Mouse (Mus musculus): ENCODE data around the gene Grhpr.
"Not testable (repeated sequence)": the region's sequence is repeated elsewhere in the genome, so short reads cannot be mapped to it uniquely, and the experiment has no call there.

The Grhpr gene

GRCm38 (mm10) chr4:44981280-44981973 lies at the start of gene Grhpr:
Gene Grhpr (plus strand): TSS chr4:44981395.
- DNase-seq (ENCODE audit: low spot score in 2 of 2), result peak; percentile 41 to 58

GRCm38 (mm10) chr4:44931732-44932131 lies 49.5 kb upstream of the Grhpr start:
- no peak for DNase-seq (ENCODE audit: low spot score in 2 of 2)

- DNase-seq (ENCODE audit: low spot score in 2 of 2), result no peak
These were observed 42.5 kb upstream of the Grhpr start for GRCm38 (mm10) chr4:44938359-44939340.

GRCm38 (mm10) chr4:44939576-44940249 lies 41.5 kb upstream of the Grhpr start:
- no peak for DNase-seq (ENCODE audit: low spot score in 2 of 2)

- DNase-seq (ENCODE audit: low spot score in 2 of 2), result no peak
These were observed 40.9 kb upstream of the Grhpr start for GRCm38 (mm10) chr4:44940286-44940685.

GRCm38 (mm10) chr4:44942237-44942636 lies 39.0 kb upstream of the Grhpr start:
- DNase-seq (ENCODE audit: low spot score in 2 of 2), result no peak

DNA sequence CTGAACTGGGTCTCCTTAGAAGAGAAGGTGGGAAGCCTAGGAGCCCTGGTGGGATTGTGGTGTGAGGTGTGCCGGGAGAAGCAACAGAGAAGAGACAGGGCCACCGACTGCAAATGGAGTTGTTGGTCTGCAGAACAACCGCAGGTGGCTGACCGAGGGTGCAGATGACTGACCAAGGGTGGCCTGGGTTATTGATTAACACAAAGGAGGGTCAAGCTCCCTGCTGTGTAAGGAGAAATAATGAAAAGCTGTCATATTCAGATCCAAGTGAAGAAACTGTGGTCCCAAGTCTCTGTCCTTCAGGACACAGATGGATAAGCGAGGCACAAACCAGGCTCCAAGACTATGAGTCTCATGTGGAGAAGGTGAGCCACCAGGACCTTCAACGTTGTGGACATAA lies 37.7 kb upstream of the Grhpr start:
- DNase-seq (ENCODE audit: low spot score in 2 of 2), result no peak

DNA sequence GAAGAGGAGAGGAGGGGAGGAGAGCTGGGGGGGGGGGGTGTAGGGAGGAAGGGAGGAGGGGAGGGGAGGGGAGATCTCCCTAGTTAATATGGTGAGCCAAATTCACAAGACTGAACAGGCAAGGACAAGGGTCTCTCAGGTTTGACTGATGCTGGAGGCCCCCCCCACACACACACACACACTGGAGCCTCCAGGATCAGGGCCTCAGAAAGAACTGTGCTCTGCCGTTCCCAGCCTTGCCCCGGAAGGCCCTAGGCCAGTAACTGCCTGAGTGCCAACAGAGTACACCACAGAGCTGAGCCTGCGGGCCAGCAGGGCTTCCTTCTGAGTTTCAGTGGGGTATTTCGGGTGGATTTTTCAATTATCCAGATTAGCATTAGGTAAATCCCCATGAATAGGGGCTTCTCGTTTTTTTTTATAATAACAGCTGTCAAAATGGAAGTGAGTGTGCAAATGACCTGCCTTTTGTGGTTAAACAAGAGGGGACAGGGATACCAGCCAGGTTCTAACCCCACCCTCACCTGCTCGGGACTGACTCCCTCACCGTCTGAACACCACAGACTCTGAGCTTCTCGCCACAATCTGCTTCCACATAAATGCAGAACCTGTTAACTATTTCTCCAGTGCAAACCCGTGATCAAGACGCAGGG lies 36.6 kb upstream of the Grhpr start:
- DNase-seq (ENCODE audit: low spot score in 2 of 2), result no peak

DNA sequence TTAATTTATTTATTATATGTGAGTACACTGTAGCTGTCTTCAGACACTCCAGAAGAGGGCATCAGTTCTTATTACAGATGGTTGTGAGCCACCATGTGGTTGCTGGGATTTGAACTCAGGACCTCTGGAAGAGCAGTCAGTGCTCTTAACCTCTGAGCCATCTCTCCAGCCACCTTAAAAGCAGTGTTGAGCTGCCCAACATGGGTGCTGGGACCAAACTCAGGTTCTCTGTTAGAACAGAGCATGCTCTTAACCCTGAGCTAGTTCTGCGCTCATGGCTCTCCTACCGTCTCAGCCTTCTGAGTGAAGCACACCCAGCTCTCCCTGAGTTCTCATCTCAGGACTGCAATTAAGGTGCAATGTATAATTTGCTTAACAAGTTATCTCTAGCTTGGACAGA lies 35.1 kb upstream of the Grhpr start:
- not testable (repeated sequence) for DNase-seq (ENCODE audit: low spot score in 2 of 2)

DNA sequence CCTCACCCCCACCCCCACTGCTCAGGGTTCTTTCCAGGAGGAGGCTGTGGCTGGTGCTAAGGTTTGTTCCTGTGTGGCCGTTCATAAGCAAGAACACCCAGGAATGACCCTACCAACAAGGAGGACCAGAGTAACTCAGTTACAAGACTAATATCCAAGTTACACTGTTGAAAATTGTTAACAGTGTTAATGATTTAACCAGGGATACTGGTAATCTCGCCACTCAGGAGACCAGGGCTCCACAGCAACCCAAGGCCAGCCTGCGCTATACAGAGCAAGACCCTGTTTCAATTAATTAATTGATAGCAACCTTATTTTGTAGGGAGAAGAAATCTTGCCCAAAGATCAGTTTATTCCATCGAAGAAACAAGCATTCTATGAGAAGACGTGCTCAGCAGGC lies 33.7 kb upstream of the Grhpr start:
- no peak for DNase-seq (ENCODE audit: low spot score in 2 of 2)

DNA sequence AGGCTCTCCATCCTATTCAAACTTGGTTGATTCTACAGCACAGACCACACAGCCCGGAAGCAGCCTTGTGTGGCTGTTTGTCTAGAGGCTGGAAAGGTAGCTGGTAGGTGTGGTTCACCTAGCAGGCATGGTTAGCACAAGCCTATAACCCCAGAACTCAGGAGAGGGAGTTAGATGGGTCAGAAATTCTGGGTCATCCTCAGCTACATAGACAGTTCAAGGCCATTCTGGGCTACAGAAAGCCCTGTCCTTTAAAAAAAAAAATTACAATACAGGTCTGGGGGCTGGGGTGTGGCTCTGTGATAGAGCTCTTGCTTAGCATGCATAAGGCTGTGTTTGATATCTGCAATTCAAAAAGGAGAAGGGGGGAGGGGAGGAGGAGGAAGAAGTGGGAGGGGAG lies 32.9 kb upstream of the Grhpr start:
- no peak for DNase-seq (ENCODE audit: low spot score in 2 of 2)

DNA sequence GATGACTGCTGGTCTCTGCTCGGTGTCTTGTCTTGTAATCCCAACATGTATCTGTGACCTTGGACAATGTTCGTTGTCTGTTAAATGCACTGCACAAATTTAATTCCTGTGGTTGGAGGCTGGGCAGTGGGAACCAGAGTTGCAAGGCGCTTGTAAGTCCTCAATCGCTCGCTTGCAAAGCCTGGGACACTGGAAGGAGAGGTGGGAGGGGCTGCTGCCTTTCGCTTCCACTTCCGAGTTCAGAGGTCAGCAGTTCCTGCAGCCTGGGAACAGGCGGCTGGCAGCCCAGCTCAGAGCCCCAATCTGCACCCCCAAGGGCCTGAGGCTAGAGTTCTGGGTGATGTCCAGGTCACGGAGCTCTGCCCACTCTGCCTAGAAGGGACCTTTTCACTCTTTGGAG lies 28.2 kb upstream of the Grhpr start:
- DNase-seq (ENCODE audit: low spot score in 2 of 2), result no peak

- DNase-seq (ENCODE audit: low spot score in 2 of 2), result no peak
These were observed 22.4 kb upstream of the Grhpr start for GRCm38 (mm10) chr4:44958776-44959175.

DNA sequence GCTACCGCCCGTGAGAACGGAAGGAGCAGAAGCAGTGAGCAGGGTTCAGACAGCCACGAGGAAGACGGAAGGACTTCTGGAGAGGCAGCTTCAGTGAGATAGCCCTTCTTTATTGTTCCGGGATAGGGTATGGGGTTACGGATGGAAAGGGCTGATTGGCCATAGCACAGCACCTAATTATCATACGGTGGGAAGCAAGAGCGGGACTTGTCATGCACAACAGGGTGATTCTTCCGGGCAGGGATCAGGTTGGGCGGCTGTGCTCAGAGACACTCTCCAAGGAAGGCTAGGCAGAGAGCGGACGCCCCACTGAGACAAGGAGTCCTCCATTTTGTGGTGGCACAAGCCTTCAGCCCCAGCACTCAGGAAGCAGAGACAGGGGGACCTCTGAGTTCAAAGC lies 22.0 kb upstream of the Grhpr start:
- DNase-seq (ENCODE audit: low spot score in 2 of 2), result no peak

DNA sequence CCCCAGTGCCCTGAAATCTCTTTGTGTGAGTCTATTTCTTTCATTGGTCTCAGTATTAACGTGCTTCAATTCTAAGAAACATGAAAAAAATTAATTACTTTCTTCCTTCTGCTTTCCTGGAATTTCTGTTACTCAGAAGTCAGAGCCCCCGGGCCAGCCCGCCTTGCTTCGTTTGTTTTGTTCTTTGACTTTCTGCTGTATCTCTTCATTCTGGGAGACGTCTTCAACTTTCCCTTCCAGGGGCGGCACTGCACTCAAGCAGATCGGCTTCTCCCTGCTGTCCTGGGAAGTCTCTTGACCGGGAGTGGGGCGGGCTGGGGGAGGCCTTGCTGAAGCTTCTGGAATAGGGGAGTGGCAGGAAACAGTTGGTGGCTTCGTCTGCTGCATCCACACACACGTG lies 18.0 kb upstream of the Grhpr start:
- no peak for DNase-seq (ENCODE audit: low spot score in 2 of 2)

DNA sequence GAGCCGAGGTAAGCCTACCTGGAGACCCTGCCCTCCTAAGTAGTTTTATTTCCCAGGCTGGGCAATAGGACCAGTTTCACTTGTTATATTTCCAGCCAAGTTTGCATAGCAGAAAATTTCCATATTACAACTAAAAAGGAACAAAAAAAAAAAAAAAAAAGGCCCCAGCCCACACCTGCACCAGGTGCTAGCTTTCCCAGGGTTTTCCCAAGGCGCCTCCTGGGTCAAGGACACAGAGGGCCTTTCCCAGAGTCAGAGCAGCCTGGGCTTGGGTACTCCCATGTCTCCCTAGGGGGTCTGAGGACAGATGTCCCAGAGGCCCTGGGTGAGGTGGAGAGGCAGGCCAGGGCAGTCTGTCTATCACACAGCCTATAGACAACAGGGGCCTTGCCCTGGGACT lies 16.0 kb upstream of the Grhpr start:
- DNase-seq (ENCODE audit: low spot score in 2 of 2), result no peak

DNA sequence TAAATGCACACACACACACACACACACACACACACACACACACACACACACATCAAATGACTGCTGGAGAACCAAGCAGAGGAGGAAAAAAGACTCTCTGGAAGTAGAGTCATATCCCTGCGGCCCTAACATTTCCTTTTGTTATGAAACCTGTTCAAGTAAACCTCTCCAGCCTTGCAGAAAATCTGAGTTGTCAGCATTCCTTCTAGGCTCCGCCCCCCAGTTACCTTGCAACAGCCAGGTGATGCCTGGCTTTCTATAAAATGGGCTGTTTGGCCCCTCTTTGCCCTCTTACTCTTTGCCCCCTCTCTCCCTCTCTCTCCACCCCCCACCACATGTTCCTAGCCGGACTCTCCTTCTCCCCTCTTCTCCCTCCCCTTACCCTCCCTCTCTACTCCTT lies 15.5 kb upstream of the Grhpr start:
- DNase-seq (ENCODE audit: low spot score in 2 of 2), result no peak

DNA sequence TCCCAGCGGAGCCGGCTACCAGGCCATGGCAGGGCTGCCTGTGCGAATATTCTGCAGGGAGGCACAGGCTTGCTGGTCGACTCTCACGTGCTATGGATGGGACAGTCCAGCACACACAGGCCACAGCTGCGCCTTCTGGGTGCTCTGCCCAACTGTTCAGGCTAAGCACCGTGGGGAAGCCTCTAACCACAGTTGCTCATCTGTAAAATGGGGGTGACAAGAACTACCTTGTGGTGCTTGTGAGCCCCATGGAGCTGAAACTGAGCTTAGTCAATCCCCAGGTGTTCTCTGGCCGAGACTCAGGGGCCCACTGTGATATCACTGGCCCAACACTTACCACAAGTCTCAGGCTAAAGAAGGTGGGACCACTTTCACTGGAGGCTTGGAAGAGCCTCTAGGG lies 13.8 kb upstream of the Grhpr start:
- DNase-seq (ENCODE audit: low spot score in 2 of 2), result no peak

DNA sequence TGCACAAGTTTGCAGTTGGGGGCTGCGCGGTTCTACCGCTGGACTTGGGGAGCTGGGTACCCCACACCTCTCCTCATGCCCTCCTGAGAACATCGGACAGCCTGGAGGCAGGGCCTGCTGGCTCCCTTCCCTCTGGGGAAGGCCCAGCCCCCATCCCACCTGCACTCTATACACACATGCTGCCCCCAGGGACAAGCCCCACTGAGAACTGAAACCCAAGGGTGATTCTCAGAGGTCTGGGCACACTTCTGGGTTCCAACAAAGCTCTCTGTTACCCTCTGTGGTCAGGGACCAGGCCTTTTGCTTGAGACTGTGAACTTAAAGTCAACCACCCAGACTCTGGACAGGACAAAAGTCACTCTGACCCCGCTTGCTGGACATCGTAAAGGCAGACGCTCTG lies 11.1 kb upstream of the Grhpr start:
- DNase-seq (ENCODE audit: low spot score in 2 of 2), result no peak

GRCm38 (mm10) chr4:44970612-44971110 lies 10.5 kb upstream of the Grhpr start:
- DNase-seq (ENCODE audit: low spot score in 2 of 2), result no peak

DNA sequence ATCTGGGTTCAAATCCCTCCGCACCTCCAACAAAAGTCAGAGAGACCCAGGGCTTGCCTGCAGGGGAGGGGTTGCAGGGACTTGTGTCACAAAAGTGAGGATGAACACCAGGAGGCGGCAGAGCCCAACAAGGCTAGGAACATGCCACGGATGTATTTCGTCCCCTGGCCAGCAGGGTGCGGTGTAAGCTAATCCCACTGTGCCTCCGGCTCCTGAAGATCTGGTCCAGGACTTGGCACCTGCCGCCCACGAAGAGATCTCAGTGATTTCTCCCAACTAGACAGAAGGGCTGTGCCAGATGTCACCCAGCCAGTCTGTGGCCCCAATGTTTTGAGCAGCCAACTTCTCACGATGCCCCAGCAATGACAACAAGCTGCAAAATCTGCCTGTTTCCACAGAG lies 7.7 kb upstream of the Grhpr start:
- peak; percentile 84 to 85 for DNase-seq (ENCODE audit: low spot score in 2 of 2)

DNA sequence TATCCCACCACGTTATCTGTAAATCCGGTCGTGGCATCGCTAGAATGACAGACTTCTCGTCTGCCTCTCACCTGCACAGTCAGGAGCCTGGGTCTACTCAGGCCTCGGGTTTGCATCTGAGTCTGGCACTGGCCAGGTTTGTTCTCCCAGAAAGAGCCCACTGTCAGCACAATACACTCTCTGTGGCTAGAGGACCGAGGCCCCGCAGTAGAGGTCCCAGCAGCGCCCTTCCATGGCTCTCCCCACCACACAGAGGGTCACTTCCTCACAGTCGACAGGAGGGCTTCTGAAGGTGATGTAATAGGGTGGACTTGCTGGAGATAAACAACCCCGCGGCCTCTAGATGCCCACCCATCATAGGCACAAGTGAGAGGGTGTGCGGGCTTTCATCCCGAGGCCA lies 7.3 kb upstream of the Grhpr start:
- DNase-seq (ENCODE audit: low spot score in 2 of 2), result no peak

Measured in frontal cortex, postnatal 10 days (tissue).